In the genomic region with DNA sequence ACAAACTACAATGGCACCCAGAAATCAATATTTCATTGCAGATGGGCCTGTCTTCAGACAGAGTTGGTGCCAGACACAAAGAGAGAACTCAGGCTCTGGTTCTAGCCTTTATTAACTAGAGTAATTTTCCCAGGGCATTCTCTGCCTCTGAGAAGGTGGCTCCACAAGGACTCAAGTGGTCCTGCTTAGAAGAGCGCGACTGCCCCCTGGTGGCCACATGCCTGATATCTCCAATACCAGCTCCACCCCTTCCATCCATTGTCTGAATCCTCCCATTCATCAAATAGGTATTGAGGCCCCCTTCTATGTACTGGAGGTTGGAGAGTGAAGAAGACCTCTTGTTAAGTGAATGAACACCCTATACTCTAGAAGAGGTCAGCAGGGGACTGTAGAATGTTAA, we compare ENCODE assay signal across 8 mouse cellular contexts.
A peak's percentile ranks its signal among the peaks of the same experiment; 100 is the strongest.
DNase-seq lines count a peak whose midpoint lies in the region; ATAC-seq and TF ChIP-seq lines count a peak whose summit lies in the region.

No protein-coding gene starts in this region.

- no peaks in the 10 kb centered on the region for H3K36me3 ChIP-seq in limb, embryonic 11.5 days (ENCODE audit: control insufficient read depth, insufficient read depth, low read length)
- H3K36me3 ChIP-seq in stomach, embryonic 15.5 days: no peaks in the 10 kb centered on the region

- H3K27me3 ChIP-seq in limb, embryonic 11.5 days (ENCODE audit: control insufficient read depth, insufficient read depth, low read length): no peaks in the 10 kb centered on the region
- no peaks in the 10 kb centered on the region for H3K27me3 ChIP-seq in stomach, embryonic 15.5 days (replicated peaks)

- no peak overlapping the region for H3K4me3 ChIP-seq in cortical plate, adult 2 months (ENCODE audit: insufficient read depth, low read length)
- no peak overlapping the region for H3K4me3 ChIP-seq in limb, embryonic 11.5 days (ENCODE audit: low read depth, low read length)
- H3K4me3 ChIP-seq in stomach, embryonic 15.5 days (replicated peaks): no peak overlapping the region

- intact Hi-C loops in gastrocnemius, postnatal 36 days (cut with DNase I): loop anchor here (5.0 kb wide), 1 partner anchor 252 kb away; no protein-coding TSS in a partner anchor

- WGBS in limb, embryonic 11.5 days: 0% methylated on average over 2 of the region's 2 CpGs
- WGBS in stomach, embryonic 15.5 days: 0% methylated on average over 2 of the region's 2 CpGs

- ATAC-seq in limb, embryonic 11.5 days (ENCODE audit: insufficient number of reproducible peaks, low FRiP score, low TSS enrichment, low read depth): peak; percentile 75; the same call in 1 of the 2 replicates
- peak; percentile 80; the same call in 1 of the 2 replicates for ATAC-seq in stomach, embryonic 15.5 days (ENCODE audit: insufficient read depth, low FRiP score, low read depth)

- H3K9ac ChIP-seq in limb, embryonic 11.5 days (ENCODE audit: low read length): no peak overlapping the region
- H3K9ac ChIP-seq in stomach, embryonic 15.5 days: no peak overlapping the region

- no peak for TF ChIP-seq POLR2A in cortical plate, adult 2 months (IDR thresholded peaks at IDR 0.05; ENCODE audit: extremely low read depth, insufficient read depth, low read length)

- H3K27ac ChIP-seq in cortical plate, adult 2 months (ENCODE audit: insufficient read depth, low read length): no peak overlapping the region
- no peak overlapping the region for H3K27ac ChIP-seq in limb, embryonic 11.5 days (replicated peaks; ENCODE audit: low read depth, low read length)
- H3K27ac ChIP-seq in stomach, embryonic 15.5 days: no peak overlapping the region

- DNase-seq in urinary bladder, adult 18-20 months (ENCODE audit: low spot score in 2 of 2): peak; percentile 19 to 27
- no peak for DNase-seq in urinary bladder, adult 2 months (ENCODE audit: low spot score)
- DNase-seq in gastrocnemius, postnatal 36 days: peak; percentile 40 to 60
- DNase-seq in kidney, adult 9 months: peak; percentile 54
- peak; percentile 90 for DNase-seq in limb, embryonic 11.5 days (ENCODE audit: low spot score)
- DNase-seq in naive thymus-derived CD4-positive, alpha-beta T cell, adult 2 months (ENCODE audit: low read depth): peak; percentile 68

- peak; percentile 65 for TF ChIP-seq CTCF in cortical plate, adult 2 months (IDR thresholded peaks at IDR 0.05; ENCODE audit: extremely low read depth, insufficient read depth, low read length)

- H3K4me1 ChIP-seq in cortical plate, adult 2 months (ENCODE audit: control insufficient read depth, insufficient read depth, low read length): no peaks in the 10 kb centered on the region
- H3K4me1 ChIP-seq in limb, embryonic 11.5 days (ENCODE audit: control insufficient read depth, insufficient read depth, low read length): no peaks in the 10 kb centered on the region
- no peaks in the 10 kb centered on the region for H3K4me1 ChIP-seq in stomach, embryonic 15.5 days

- no peaks in the 10 kb centered on the region for H3K9me3 ChIP-seq in limb, embryonic 11.5 days (ENCODE audit: control insufficient read depth, low read length)
- H3K9me3 ChIP-seq in stomach, embryonic 15.5 days: no peaks in the 10 kb centered on the region

- no peak overlapping the region for H3K4me2 ChIP-seq in limb, embryonic 11.5 days (ENCODE audit: low read depth, severe bottlenecking)
- no peak overlapping the region for H3K4me2 ChIP-seq in stomach, embryonic 15.5 days
